ENCODE assay signal across 8 mouse cellular contexts in genomic region chr2:167656629-167657478, GRCm38 (mm10). TPM values are rescaled to one million over a fixed set of nuclear protein-coding genes. Genes with fewer than 3 reads are reported as not detected.
A peak's percentile ranks its signal among the peaks of the same experiment; 100 is the strongest.
DNase-seq lines count a peak whose midpoint lies in the region; ATAC-seq and TF ChIP-seq lines count a peak whose summit lies in the region.

No protein-coding gene starts in this region.

- H3K4me2 ChIP-seq in liver, embryonic 12.5 days: peak overlapping the region; percentile 38
- no peak overlapping the region for H3K4me2 ChIP-seq in forebrain, embryonic 11.5 days (ENCODE audit: low read depth, low read length, severe bottlenecking)

- H3K9me3 ChIP-seq in liver, embryonic 12.5 days (replicated peaks): no peaks in the 10 kb centered on the region
- no peaks in the 10 kb centered on the region for H3K9me3 ChIP-seq in forebrain, embryonic 11.5 days (ENCODE audit: control insufficient read depth, low read length)

- H3K36me3 ChIP-seq in liver, embryonic 12.5 days: peaks cover 41% of the 10 kb centered on the region
- no peaks in the 10 kb centered on the region for H3K36me3 ChIP-seq in small intestine, adult 2 months (ENCODE audit: control insufficient read depth, insufficient read depth, low read length)
- no peaks in the 10 kb centered on the region; the same call in 1 of the 2 replicates for H3K36me3 ChIP-seq in forebrain, embryonic 11.5 days (ENCODE audit: control insufficient read depth, insufficient read depth, low read length)

- peak; percentile 61 for DNase-seq in kidney, adult 11 months
- no peak for DNase-seq in kidney, postnatal 14 days
- DNase-seq in cerebellum, adult 9-10 months: no peak
- no peak for DNase-seq in left cerebral cortex, adult 11 months (ENCODE audit: low spot score)
- no peak for DNase-seq in forebrain, embryonic 11.5 days (ENCODE audit: low spot score)

- H3K4me1 ChIP-seq in liver, embryonic 12.5 days: peaks cover 61% of the 10 kb centered on the region
- peaks cover 16% of the 10 kb centered on the region for H3K4me1 ChIP-seq in small intestine, adult 2 months (ENCODE audit: control insufficient read depth, insufficient read depth, insufficient read length, low read length)
- peaks cover 9% of the 10 kb centered on the region; the same call in 1 of the 2 replicates for H3K4me1 ChIP-seq in forebrain, embryonic 11.5 days (replicated peaks; ENCODE audit: control insufficient read depth, insufficient read depth, low read length)

- TF ChIP-seq CTCF in small intestine, adult 2 months (IDR thresholded peaks at IDR 0.05; ENCODE audit: extremely low read depth, insufficient read length, insufficient replicate concordance, low read depth, low read length): no peak

- peaks cover 9% of the 10 kb centered on the region; the same call in 1 of the 2 replicates for H3K27me3 ChIP-seq in liver, embryonic 12.5 days (replicated peaks)
- peaks cover 13% of the 10 kb centered on the region; the same call in 1 of the 2 replicates for H3K27me3 ChIP-seq in small intestine, adult 2 months (ENCODE audit: control insufficient read depth, insufficient read depth, low read length)
- no peaks in the 10 kb centered on the region for H3K27me3 ChIP-seq in forebrain, embryonic 11.5 days (ENCODE audit: control insufficient read depth, insufficient read depth, low read length)

- ATAC-seq in granulocyte monocyte progenitor cell, adult 5-6 weeks (replicated peaks; ENCODE audit: poor library complexity, severe bottlenecking): peak; percentile 75
- ATAC-seq in liver, embryonic 12.5 days: no peak
- ATAC-seq in forebrain, embryonic 11.5 days (replicated peaks; ENCODE audit: low FRiP score): no peak

- peak overlapping the region; percentile 39; the same call in 1 of the 2 replicates for H3K9ac ChIP-seq in liver, embryonic 12.5 days
- H3K9ac ChIP-seq in forebrain, embryonic 11.5 days (ENCODE audit: low read length): no peak overlapping the region

- peak overlapping the region; percentile 74 for H3K27ac ChIP-seq in liver, embryonic 12.5 days
- peak overlapping the region; percentile 85 for H3K27ac ChIP-seq in small intestine, adult 2 months (ENCODE audit: insufficient read depth, low read depth, low read length)
- no peak overlapping the region for H3K27ac ChIP-seq in forebrain, embryonic 11.5 days (ENCODE audit: low read depth, low read length)

- 45% methylated on average over 16 of the region's 16 CpGs for WGBS in liver, embryonic 12.5 days (ENCODE audit: insufficient replicate concordance)
- 71% methylated on average over 16 of the region's 16 CpGs for WGBS in small intestine, adult 2 months
- 89% methylated on average over 16 of the region's 16 CpGs for WGBS in forebrain, embryonic 11.5 days

- peak; percentile 25; the same call in 1 of the 2 replicates for TF ChIP-seq POLR2A in small intestine, adult 2 months (IDR thresholded peaks at IDR 0.05; ENCODE audit: low read depth, low read length)

- H3K4me3 ChIP-seq in liver, embryonic 12.5 days: peak overlapping the region; percentile 16; the same call in 1 of the 2 replicates
- H3K4me3 ChIP-seq in small intestine, adult 2 months (ENCODE audit: low read depth, low read length): peak overlapping the region; percentile 39
- H3K4me3 ChIP-seq in forebrain, embryonic 11.5 days (ENCODE audit: low read depth, low read length): no peak overlapping the region

RNA-seq across cellular contexts. Expression of gene Gm20431, which starts 4.4 kb away (rescaled TPM):
- total RNA-seq in granulocyte monocyte progenitor cell, adult 5-6 weeks (2014; fragmentation: Nextera tagmentation): 4.6 and 11.6 TPM in 2 replicates
- not detected in 2 replicates for total RNA-seq in granulocyte monocyte progenitor cell, adult 5-6 weeks (2017)
- 1.8 and 4.8 TPM in 2 replicates for polyA plus RNA-seq in liver, embryonic 12.5 days (2016; fragmentation: Nextera tagmentation; extraction: Ambion mirVana)
- 0.10 TPM in 1 of 2 replicates, not detected in the other for polyA plus RNA-seq in small intestine, adult 2 months (2012; rRNA removed)
- polyA plus RNA-seq in forebrain, embryonic 11.5 days (2014; fragmentation: Nextera tagmentation; extraction: Ambion mirVana): 6.6 and 15.1 TPM in 2 replicates

RNA-seq across cellular contexts. Expression of gene Ube2v1, which starts 25.0 kb away (rescaled TPM):
- 112 and 155 TPM in 2 replicates for total RNA-seq in granulocyte monocyte progenitor cell, adult 5-6 weeks (2014; fragmentation: Nextera tagmentation)
- 49.7 and 50.5 TPM in 2 replicates for total RNA-seq in granulocyte monocyte progenitor cell, adult 5-6 weeks (2017)
- polyA plus RNA-seq in liver, embryonic 12.5 days (2016; fragmentation: Nextera tagmentation; extraction: Ambion mirVana): 256 and 259 TPM in 2 replicates
- 58.0 and 89.8 TPM in 2 replicates for polyA plus RNA-seq in small intestine, adult 2 months (2012; rRNA removed)
- 333 and 334 TPM in 2 replicates for polyA plus RNA-seq in forebrain, embryonic 11.5 days (2014; fragmentation: Nextera tagmentation; extraction: Ambion mirVana)

RNA-seq across cellular contexts. Expression of gene Cebpb, which starts 31.9 kb away (rescaled TPM):
- total RNA-seq in granulocyte monocyte progenitor cell, adult 5-6 weeks (2014; fragmentation: Nextera tagmentation): 11.8 and 15.7 TPM in 2 replicates
- total RNA-seq in granulocyte monocyte progenitor cell, adult 5-6 weeks (2017): 17.8 and 27.5 TPM in 2 replicates
- polyA plus RNA-seq in liver, embryonic 12.5 days (2016; fragmentation: Nextera tagmentation; extraction: Ambion mirVana): 21.8 and 23.4 TPM in 2 replicates
- polyA plus RNA-seq in small intestine, adult 2 months (2012; rRNA removed): 194 and 386 TPM in 2 replicates
- 1.7 and 2.6 TPM in 2 replicates for polyA plus RNA-seq in forebrain, embryonic 11.5 days (2014; fragmentation: Nextera tagmentation; extraction: Ambion mirVana)

RNA-seq across cellular contexts. Expression of gene Tmem189, which starts 32.8 kb away (rescaled TPM):
- 24.7 and 28.9 TPM in 2 replicates for total RNA-seq in granulocyte monocyte progenitor cell, adult 5-6 weeks (2014; fragmentation: Nextera tagmentation)
- 13.4 and 13.6 TPM in 2 replicates for total RNA-seq in granulocyte monocyte progenitor cell, adult 5-6 weeks (2017)
- polyA plus RNA-seq in liver, embryonic 12.5 days (2016; fragmentation: Nextera tagmentation; extraction: Ambion mirVana): 27.3 and 30.4 TPM in 2 replicates
- 28.0 and 105 TPM in 2 replicates for polyA plus RNA-seq in small intestine, adult 2 months (2012; rRNA removed)
- polyA plus RNA-seq in forebrain, embryonic 11.5 days (2014; fragmentation: Nextera tagmentation; extraction: Ambion mirVana): 35.1 and 39.2 TPM in 2 replicates
